Mouse (Mus musculus) right cerebral cortex, postnatal 14 days (tissue): Measurements from ENCODE around the gene C1s1.
"Not testable (repeated sequence)": the region's sequence is repeated elsewhere in the genome, so short reads cannot be mapped to it uniquely, and the experiment has no call there.

Experiments used
- DNase-seq: peaks from one replicate; pipeline ENCODE4 v3.0.0; 2022

The C1s1 gene

GRCm38 (mm10) chr6:124542284-124542683, at the start of gene C1s1:
Gene C1s1, minus strand, starts transcription at chr6:124542359.
- DNase-seq = peak; percentile 52

GRCm38 (mm10) chr6:124588771-124589170, 46.6 kb upstream of the C1s1 start:
- no peak for DNase-seq

DNA sequence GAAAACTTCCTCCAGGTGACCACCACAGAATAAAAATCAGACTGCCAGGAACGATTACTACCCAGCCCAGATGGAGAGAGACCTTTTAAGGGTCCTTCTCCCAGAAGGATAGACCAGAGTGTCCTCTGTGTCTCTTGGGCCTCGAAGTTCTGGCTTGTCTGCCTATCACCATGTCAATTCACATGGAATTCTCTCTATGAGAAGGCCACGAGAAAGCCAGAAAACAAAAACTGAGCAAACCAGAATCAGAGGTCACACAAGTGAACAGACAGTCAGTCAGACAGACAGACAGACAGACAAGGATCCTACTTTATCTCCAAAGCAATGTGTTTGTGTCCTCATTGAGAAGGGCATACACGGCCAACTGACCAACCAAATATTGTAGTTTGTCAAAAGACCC, 44.1 kb upstream of the C1s1 start:
- no peak for DNase-seq

- DNase-seq = no peak
These were observed 43.6 kb upstream of the C1s1 start for GRCm38 (mm10) chr6:124585761-124586160.

GRCm38 (mm10) chr6:124584935-124585334, 42.8 kb upstream of the C1s1 start:
- no peak for DNase-seq

DNA sequence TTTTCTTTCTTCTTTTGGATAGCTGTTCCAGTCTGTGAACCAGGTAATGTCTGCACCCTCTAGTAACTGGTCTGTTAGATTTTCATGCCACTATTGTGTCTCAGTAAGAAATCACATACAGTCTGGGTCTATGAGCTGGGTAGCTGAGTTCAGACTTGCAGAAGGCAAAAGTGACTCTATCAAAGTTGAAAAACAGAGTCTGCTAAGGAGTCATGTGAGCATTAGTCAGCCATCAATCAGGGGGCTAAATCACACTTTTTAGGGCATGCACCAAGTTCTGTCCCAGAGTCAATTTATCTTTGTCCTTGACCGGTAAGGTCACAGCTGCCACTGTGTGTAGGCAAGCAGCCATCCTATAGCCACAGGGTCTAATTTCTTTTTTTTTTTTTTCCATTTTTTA, 40.1 kb upstream of the C1s1 start:
- DNase-seq = no peak

DNA sequence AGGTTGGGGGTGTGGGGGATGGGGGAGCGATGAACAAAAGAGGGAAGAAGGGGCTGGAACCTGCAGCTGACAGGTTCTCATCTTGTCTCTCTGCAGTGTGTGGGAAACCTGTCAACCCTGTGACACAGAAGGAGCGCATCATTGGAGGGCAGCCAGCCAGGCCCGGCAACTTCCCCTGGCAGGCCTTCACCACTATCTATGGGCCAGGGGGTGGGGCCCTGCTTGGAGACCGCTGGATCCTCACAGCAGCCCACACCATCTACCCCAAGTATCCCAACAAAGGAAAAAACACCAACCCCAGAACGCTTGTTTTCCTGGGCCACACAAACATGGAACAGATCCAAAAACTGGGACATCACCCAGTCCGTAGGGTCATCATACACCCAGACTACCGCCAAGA, 38.0 kb upstream of the C1s1 start:
- DNase-seq = not testable (repeated sequence)

DNA sequence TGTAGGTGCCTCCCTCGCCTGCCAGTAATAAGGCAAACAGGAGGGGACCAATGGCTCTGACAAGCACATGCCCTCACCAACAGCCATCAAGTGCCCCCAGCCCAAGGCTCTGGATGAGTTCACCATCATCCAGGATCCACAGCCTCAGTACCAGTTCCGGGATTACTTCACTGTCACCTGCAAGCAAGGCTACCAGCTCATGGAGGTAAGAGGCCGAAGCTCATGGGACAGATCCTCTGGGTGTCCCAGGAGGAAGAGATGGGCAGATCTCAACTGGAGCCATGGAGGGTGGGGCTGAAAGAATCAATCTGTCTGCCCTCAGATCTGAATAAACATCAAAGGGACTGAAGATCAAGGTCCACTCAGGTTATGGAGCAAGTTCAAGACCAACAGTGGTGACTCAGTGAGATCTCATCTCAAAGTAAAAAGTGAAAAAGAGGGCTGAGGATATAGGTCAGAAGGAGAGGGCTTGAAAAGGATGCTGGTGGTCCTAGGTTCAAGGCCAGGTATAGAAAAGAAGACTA, 33.1 kb upstream of the C1s1 start:
- not testable (repeated sequence) for DNase-seq

DNA sequence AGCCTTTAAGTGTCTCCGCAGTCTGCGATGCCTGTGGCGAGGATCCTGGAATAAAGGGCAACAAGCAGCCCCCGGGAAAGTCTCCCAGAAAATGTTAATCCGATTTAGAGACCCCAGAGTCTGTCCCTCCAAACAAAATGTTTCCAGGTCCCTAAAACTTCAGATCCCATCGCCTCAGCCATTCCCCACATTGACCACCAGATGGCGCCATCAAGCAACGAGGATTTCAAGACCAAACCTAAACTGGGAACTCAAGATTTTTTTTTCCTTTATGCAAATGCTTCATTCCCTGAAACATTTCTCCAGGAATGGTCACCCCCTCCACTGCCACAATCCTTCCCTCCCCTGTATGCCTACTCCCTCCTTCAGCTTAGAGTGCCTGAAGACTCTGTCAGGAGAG, 27.9 kb upstream of the C1s1 start, which contains the start of gene C1rb:
Gene C1rb, plus strand, starts transcription at position 269 of the 400 bp plus-strand sequence.
- DNase-seq = peak; percentile 64

DNA sequence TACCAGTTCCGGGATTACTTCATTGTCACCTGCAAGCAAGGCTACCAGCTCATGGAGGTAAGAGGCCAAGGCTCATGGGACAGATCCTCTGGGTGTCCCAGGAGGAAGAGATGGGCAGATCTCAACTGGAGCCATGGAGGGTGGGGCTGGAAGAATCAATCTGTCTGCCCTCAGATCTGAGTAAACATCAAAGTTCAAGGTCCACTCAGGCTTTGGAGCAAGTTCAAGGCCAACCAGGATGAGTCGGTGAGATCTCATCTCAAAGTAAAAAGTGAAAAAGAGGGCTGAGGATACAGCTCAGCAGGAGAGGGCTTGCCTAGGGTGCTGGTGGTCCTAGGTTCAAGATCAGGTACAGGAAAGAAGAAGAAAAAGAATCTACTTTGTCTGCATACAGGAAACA, 19.5 kb upstream of the C1s1 start:
- DNase-seq = not testable (repeated sequence)

DNA sequence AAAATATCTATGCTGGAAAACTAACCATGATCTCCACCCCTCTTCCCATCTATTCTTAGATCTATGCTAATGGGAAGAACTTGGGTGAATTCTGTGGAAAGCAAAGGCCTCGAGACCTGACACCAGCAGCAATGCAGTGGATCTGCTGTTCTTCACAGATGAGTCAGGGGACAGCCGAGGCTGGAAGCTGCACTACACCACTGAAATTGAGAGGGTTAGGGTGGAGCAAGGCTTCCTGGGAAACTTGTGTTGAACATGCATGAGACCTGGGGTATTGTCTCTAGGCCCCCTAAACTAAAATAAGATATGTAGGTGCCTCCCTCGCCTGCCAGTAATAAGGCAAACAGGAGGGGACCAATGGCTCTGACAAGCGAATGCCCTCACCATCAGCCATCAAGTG, 19.0 kb upstream of the C1s1 start:
- not testable (repeated sequence) for DNase-seq

DNA sequence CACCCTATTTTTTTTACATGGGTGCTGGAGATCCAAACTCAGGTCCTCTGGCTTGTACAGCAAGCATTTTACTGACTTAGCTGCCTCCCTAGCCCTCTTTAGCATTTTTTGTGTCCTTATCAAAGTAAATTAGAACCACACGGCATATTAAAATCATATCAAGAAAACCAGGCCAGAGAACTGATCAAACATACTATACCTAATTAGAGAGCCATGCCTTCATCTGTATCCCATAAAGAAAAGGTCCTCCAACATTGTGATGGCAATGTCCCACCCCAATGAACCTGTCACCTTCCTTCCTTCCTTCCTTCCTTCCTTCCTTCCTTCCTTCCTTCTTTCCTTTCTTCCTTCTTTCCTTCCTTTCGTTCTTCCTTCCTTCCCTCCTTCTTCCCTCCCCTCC, 13.8 kb upstream of the C1s1 start:
- not testable (repeated sequence) for DNase-seq

DNA sequence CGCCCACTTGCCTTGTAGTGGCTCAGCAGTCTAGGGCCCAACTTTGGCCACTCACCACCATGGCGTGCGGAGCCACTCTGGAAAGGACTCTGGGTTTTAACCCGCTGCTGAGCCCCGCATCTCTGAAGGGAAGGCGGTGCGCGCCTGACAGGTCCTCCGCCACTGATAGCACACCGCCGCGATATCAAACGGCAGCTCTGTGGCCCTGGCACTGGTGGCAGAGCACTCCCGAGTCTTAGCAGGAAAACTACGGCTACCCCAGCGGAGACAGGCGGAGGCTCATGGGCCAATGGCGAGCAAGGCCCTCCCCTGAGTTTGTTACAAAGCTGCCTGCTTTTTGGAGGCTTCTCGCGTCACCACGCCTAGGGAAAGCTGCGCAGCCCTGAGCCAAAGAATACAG, 10.6 kb upstream of the C1s1 start:
- DNase-seq = no peak

DNA sequence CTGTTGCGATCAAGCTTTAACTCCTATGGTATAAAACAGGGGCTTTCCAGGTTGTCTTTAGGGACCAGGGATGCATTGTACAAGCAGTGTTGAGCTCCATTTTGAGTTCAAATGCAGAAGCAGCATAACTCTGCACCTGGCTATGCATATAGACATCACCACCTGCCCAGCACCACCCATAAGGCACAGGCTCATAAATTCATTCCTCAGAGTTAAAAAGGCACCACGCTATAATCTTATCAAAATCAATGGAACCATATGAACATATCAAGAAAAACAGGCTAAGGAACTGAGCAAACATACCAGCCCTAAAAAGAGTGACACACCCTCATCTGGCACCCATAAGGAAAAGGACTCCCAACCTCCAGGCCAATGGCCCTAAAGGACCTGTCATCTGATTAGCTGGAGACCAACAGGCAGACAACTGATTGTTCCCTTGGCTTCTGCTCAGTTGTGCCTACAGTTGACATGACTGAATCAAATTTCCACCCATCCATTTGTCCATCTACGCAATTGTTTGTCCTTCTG, 6.9 kb upstream of the C1s1 start:
- DNase-seq = no peak

- DNase-seq = not testable (repeated sequence)
These were observed 5.8 kb upstream of the C1s1 start for GRCm38 (mm10) chr6:124547979-124548378.

DNA sequence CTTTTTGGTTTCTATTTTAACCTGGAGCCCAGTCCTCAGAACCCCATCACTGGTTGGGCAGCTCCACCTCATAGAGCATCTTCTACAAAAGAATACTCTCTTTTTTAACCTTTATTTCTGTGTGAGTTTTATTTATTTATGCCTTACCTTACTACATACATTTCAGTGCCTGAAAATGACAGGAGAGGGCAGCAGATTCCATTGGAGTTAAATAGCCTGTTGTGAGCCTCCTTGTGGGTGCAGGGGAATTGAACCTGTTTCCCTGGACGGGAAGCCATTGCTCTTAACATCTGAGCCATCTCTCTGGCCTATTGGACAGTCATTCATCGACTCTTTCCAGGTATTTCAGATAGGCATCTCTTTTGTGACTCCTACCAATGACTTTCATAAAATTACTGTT, 3.3 kb upstream of the C1s1 start:
- no peak for DNase-seq

DNA sequence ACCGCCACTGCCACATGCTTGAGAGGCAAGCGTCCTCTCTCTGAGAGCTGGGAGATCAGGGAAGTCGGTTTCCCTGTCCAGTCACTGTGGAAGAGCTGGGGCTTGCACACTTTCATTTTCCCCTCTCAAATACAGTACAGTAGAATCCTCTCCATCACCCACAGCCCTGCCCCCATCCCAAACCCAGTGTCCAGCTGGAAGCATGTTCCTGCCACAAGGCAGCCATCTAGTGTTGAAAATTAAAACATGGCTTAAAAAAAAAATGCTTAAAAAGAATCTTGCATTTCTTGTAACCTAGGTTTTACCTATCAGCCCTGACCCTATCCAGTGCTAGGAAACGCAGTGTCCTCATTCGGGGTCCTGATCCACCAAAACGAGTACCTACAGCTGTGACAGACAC, 2.3 kb upstream of the C1s1 start:
- DNase-seq = peak; percentile 42

- not testable (repeated sequence) for DNase-seq
These were observed 983 bp downstream of the C1s1 start for GRCm38 (mm10) chr6:124541176-124541575.

GRCm38 (mm10) chr6:124536125-124536829, 5.9 kb downstream of the C1s1 start:
- not testable (repeated sequence) for DNase-seq

GRCm38 (mm10) chr6:124531077-124531476, 11.1 kb downstream of the C1s1 start:
- DNase-seq = no peak

DNA sequence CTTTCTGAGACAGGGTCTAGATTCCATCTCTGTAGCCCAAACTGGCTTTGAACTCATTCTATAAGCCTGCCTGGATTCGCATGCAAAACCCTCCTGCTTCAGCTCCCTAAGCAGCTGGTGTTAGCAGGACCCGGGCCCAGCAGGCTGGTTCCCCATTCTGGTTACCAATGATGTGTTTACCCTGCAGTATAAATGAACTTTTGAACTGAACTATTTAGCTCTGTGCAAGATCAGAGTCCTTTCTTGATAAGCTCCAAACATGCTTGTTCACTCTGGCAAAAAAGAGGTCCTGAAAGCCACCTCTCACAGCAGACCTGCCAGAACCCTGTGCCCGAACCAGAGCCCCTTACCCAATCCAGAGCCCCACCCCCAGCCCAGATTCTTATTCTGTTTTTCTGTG, 14.3 kb downstream of the C1s1 start:
- DNase-seq = no peak

DNA sequence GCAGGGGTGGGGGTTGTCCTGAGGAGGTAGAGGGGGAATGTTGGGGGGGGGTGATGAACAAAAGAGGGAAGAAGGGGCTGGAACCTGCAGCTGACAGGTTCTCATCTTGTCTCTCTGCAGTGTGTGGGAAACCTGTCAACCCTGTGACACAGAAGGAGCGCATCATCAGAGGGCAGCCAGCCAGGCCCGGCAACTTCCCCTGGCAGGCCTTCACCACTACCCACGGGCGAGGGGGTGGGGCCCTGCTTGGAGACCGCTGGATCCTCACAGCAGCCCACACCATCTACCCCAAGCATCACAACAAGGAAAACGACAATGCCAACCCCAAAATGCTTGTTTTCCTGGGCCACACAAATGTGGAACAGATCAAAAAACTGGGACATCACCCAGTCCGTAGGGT, 20.1 kb downstream of the C1s1 start:
- DNase-seq = peak; percentile 38

DNA sequence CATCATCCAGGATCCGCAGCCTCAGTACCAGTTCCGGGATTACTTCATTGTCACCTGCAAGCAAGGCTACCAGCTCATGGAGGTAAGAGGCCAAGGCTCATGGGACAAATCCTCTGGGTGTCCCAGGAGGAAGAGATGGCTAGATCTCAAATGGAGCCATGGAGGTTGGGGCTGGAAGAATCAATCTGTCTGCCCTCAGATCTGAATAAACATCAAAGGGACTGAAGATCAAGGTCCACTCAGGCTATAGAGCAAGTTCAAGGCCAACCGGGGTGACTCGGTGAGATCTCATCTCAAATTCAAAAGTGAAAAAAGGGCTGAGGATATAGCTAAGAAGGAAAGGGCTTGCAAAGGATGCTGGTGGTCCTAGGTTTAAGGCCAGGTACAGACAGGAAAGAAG, 24.4 kb downstream of the C1s1 start:
- DNase-seq = not testable (repeated sequence)

DNA sequence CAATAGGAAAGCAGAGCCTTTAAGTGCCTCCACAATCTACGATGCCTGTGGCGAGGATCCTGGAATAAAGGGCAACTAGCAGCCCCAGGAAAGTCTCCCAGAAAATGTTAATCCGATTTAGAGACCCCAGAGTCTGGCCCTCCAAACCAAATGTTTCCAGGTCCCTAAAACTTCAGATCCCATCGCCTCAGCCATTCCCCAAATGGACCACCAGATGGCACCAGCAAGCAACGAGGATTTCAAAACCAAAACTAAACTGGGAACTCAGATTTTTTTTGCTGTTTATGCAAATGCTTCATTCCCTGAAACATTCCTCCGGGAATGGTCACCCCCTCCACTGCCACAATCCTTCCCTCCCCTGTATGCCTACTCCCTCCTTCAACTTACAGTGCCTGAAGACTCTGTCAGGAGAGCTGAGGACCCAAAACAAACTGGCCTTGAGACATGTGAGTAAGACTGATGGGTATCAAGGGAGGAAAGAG, 29.8 kb downstream of the C1s1 start, which contains the start of gene C1ra:
Gene C1ra, plus strand, starts transcription at position 51 of the 482 bp plus-strand sequence.
- DNase-seq = peak; percentile 43
